Mouse (Mus musculus) mature B cell (primary cell): ENCODE results near the gene Slc9a7.

Experiments used
- in situ Hi-C: fragments of 300-500 bp; cut with MboI; formaldehyde crosslinking; loops from 2 replicates; pipeline ENCODE4 v1.14.3; 2019

The Slc9a7 gene

DNA sequence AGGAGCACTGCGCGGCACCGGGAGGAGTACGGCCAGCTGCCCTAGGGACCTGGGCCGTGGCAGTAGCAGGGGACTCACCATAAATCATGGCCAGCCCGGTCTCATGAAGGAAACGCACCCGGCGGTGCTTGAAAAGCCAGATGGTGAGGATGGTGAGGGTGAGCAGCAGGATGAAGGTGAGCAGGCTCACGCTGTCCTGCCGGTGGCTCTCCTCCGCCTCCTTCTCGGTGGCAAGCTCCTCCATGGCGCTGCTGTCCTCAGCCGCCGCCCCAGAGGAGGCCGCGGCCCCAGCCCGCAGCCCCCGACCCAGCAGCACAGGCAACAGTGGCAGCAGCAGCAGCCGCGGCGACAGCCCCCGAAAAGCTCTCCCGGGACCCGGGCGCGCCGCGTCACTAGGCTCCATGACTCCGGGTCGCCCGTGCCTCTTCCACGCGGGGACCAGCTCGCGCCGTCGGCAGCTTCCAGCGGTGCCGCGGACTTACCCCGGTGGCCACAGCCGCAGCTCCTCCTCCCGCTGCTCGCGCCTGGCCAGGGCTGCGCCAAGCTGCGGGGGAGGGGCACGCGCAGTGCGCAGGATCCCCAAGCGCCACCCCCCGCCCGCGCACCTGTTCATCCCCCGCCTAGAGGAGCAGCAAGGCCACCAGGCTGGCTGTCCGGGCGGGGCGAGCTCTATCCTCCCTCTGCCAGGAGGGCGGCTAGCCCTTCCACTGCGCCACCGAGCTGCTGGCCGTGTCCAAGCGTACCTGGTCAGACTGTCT is at the start of gene Slc9a7:
TSS of gene Slc9a7 (minus strand) at position 526 of the 758 bp plus-strand sequence.
- in situ Hi-C loops, result no loop called here

GRCm38 (mm10) chrX:20335722-20336121 is 44.1 kb upstream of the Slc9a7 start:
- in situ Hi-C loops, result no loop called here

DNA sequence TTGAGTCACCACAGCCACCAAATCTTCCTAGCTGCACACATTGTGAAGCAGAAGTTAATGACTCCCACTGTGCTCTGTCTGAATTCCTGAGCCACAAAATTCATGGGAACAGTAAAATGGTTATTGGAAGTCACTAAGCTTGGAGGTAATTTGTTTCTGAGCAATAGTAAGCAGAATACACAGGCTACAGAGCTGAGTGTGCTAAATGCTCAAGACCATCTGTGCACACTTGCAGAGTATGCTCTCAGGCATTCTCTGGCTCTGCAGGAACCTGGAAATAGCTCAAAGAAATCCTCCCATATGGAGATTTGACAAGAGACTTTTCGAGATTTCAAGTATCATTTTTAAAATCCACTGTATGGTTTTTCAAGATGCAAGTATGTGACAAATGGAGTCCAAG is 41.1 kb upstream of the Slc9a7 start:
- in situ Hi-C loops, result no loop called here

DNA sequence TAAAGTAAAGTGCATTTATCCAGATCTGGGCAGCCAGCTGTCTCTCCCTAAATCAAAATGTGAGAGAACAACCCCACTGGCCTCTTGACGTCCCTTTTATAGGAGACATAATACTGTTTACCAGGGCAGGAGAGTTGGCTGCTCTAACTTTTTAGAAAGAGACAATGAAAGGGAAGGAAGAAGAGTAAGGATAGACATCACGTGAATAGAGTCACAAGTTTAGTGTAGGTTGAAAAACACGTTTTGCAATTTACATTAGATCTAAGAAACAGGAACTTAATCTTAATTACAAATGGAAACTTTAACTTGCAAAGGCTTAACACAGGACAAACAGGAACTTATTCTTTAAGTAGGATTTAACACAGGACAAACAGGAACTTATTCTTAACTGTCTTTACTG is 15.6 kb upstream of the Slc9a7 start:
- in situ Hi-C loops, result no loop called here

DNA sequence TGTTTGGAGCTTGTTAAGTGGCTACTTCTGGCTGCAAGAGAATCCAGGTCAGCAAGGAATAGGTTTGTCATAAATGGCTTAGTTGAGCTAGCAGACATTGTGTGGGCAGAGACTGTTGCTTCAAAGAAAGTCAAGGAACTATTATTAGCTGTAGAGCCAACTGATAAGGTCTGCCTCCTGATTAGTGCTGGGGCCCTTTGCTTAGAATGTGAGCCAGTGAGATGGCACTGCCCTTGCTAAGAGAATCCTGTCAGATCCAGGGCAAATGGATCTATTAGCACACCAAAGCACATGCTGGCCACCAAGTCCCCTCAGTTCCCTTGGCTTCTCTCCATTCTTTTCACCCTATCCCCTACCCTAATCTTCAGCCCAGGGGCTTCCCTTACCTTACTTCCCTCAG is 14.3 kb upstream of the Slc9a7 start:
- in situ Hi-C loops, result no loop called here

- in situ Hi-C loops, result no loop called here
These were observed 11.7 kb upstream of the Slc9a7 start for GRCm38 (mm10) chrX:20303280-20303679.

DNA sequence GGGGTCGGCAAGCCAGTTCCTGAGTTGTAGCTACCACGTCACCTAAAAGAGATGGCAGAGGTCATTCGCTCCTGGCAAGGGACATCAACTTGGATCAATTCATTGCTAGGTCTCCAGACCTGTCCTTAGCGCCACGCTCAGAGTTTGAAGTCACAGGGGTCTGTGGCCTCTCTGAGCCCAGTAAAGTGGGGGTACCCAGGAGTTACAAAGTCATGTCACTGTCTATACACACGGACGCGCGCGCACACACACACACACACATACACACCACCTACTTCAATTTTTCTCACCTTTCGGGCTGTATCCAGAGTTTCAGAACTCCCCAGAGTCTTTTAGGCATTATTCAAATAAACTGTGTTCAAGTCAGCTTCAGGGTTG is 422 bp upstream of the Slc9a7 start:
- in situ Hi-C loops, result no loop called here

GRCm38 (mm10) chrX:20290715-20291114 is 892 bp downstream of the Slc9a7 start:
- in situ Hi-C loops, result no loop called here

GRCm38 (mm10) chrX:20288674-20289073 is 2.9 kb downstream of the Slc9a7 start:
- in situ Hi-C loops, result no loop called here

- in situ Hi-C loops, result no loop called here
These were observed 5.4 kb downstream of the Slc9a7 start for GRCm38 (mm10) chrX:20286254-20286653.

GRCm38 (mm10) chrX:20279424-20279823 is 12.2 kb downstream of the Slc9a7 start:
- in situ Hi-C loops, result no loop called here

GRCm38 (mm10) chrX:20273854-20274253 is 17.8 kb downstream of the Slc9a7 start:
- in situ Hi-C loops, result no loop called here

DNA sequence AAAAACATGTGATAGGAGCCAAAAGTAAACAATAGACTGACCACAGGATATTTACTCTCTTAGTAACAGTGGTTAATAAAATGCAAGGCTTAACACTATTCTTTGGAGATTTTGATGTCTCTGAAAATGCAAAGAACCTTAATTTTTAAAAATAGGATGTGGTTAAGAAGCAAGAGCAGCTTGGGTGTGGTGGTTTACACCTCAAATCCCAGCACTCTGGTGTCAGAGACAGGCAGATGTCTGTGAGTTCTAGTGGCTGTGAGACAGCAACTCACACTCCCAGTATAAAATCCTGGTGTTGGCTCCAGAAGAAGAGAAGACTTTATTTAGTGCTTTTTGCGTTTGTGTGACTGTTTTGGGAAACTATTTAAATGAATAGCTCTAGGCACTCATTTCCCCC is 19.6 kb downstream of the Slc9a7 start:
- in situ Hi-C loops, result no loop called here

GRCm38 (mm10) chrX:20269980-20270379 is 21.6 kb downstream of the Slc9a7 start:
- in situ Hi-C loops, result no loop called here

DNA sequence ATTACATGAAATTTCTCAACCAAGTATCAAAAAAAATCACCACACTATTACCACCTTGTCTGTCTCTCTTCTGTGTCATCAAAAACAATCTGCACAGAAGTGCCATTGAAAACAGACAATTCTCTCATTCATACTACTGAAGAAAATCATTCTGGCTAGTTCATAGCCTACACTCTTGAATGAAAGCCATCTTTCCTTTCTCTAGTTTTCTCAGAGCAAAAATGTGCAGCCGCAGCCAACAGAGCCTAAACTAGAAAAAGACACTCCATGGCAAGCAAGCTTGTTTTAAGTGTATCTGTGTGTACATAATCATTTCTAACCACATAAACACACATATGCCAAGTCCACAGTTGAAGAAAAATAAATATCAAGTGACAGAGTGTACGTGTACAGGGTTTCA is 27.2 kb downstream of the Slc9a7 start:
- in situ Hi-C loops, result no loop called here

DNA sequence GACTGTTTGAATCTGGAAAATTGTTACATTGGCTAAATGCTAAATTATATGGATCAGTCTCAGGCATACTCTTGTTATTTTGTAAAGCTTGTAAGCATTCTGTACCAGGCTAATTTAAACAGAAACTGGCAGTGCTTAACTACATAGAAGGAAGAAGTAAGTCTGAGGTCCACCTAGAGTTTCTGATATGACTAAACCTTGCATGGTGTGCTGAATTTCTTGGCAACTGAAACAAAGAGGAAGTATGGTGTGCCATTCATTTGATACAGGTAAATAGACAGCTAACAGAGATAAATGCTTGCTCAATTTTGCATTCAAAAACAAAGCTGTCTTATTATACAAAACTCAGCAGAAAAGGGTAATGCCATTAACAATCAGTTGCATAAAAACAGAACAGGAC is 63.5 kb downstream of the Slc9a7 start:
- in situ Hi-C loops, result no loop called here

- in situ Hi-C loops, result no loop called here
These were observed 70.1 kb downstream of the Slc9a7 start for GRCm38 (mm10) chrX:20221486-20221885.

- in situ Hi-C loops, result no loop called here
These were observed 106.0 kb downstream of the Slc9a7 start for GRCm38 (mm10) chrX:20185616-20186015.

GRCm38 (mm10) chrX:20176792-20177191 is 114.8 kb downstream of the Slc9a7 start:
- in situ Hi-C loops, result no loop called here

GRCm38 (mm10) chrX:20168430-20168829 is 123.2 kb downstream of the Slc9a7 start:
- in situ Hi-C loops, result no loop called here

DNA sequence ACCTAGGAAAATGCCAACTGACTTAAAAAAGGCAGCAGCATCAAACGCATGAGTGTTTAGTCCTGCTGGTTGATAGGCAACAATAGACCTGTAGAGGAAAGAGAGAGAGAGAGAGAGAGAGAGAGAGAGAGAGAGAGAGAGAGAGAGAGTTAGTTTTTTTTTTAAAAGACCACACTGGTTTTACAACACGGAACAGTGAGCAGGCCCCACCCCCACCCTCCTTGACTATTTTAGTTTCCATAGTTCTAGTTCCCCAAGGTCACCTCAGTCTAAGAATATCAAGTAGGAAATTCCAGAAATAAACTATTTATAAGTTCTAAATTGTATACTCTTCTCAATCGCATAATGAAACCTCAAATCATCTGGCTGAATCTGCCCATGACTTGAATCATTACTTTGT is 126.6 kb downstream of the Slc9a7 start:
- in situ Hi-C loops, result no loop called here

DNA sequence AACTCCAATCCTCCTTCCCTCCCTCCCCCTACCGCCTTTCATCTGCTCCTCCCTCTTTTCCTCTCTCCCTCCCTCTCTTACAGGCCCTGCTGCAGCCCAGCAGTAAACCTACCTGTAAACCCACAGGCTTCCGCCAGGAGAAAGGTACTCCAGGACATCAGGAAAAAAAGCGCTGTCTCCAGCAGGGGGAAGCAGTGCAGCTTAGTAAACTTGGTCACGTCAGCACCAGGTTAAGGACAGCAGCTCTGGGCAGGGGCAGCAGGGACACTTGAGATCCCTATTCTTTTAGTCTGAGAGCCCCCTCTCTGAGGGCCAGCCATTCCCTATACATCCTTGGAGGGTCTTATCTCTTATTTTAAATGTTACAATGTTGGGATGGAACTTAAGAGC is 129.3 kb downstream of the Slc9a7 start:
- in situ Hi-C loops, result no loop called here

DNA sequence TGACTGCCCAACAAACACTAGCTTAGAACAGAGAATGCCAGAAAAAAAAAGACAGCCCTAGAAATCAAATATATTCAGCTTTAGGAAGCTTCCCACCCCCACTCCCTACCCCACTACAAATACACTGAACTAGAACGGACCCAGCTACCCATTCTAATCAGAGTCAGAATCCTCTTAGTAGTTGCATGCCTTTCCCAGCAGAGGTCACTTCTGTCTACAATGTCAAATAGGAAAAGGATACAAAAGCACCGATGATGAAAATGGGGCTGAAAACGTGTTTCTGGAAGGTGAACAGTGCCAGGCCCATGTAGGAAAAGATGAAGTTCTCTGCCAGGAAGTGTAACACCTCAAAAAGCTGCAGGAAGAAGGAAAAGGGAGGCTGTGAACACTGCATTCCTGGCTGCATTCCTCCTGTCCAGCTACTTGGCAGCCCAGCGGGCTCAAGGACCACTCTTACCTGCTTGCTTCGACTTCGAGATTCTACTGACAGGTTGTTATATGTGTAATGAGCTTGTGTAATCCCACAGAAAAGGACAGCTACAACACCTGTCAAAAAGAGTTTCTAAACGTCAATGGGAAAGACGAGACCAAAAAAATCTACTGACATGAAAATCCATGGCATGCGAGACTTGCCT is 129.8 kb downstream of the Slc9a7 start:
- in situ Hi-C loops, result no loop called here

DNA sequence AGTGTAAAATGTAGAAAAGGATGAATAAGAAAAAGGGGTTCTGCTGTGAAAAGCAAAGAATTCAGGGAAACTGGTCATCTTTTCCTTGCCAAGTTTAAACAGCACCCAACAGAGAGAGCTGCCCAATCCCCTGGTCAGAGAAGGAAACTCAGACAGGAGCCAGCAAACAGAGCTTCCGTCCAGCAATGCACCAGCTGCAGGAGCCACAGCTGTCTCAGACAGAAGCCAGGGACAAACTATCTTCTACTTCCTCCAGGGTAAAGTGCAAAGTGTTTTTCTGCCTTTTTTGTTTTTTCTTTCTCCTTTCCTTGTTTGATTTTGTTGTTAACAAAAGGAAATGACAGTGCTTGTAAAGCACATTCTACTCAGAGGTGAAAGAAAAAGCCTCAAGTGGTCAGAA is 131.3 kb downstream of the Slc9a7 start:
- in situ Hi-C loops, result no loop called here
